Mouse (Mus musculus) intestine, embryonic 14.5 days (tissue): ENCODE measurements around the gene Arid1b. TPM values are rescaled to one million over a fixed set of nuclear protein-coding genes. Genes with fewer than 3 reads are reported as not detected.
A peak's percentile ranks its signal among the peaks of the same experiment; 100 is the strongest.
"Not testable (repeated sequence)": the region's sequence is repeated elsewhere in the genome, so short reads cannot be mapped to it uniquely, and the experiment has no call there.

Source experiments
- ATAC-seq: fragments of 200-750 bp; cut with Nextera tagmentation; replicated peaks from 2 replicates; pipeline ENCODE4 v1.8.0; 2017; ENCODE audit warnings: low read depth, moderate number of reproducible peaks, moderate TSS enrichment, moderate library complexity; ENCODE audit not compliant: low FRiP score, low TSS enrichment
- DNase-seq: peaks from one replicate; pipeline ENCODE4 v3.0.0-alpha.2; 2018; ENCODE audit warnings: low spot score
- H3K27ac ChIP-seq: fragments of 300-500 bp; sonication (generic); 2 replicates; pipeline ENCODE4 v1.5.1; 2014; ENCODE audit warnings: low read depth, mild to moderate bottlenecking, control low read depth
- H3K27me3 ChIP-seq: fragments of 300-500 bp; sonication (generic); replicated peaks from 2 replicates; pipeline ENCODE4 v1.6.1; 2014; ENCODE audit warnings: low read length, control low read depth; ENCODE audit not compliant: control insufficient read depth, insufficient read depth
- H3K36me3 ChIP-seq: fragments of 300-500 bp; sonication (generic); 2 replicates; pipeline ENCODE4 v1.6.1; 2014; ENCODE audit warnings: low read length, control low read depth; ENCODE audit not compliant: control insufficient read depth, insufficient read depth
- H3K4me1 ChIP-seq: fragments of 300-500 bp; sonication (generic); replicated peaks from 2 replicates; pipeline ENCODE4 v1.6.1; 2014; ENCODE audit warnings: low read length, control low read depth, mixed read lengths; ENCODE audit not compliant: control insufficient read depth, insufficient read depth
- H3K4me2 ChIP-seq: fragments of 300-500 bp; sonication (generic); 2 replicates; pipeline ENCODE4 v1.6.1; 2014; ENCODE audit warnings: low read length
- H3K4me3 ChIP-seq: fragments of 300-500 bp; sonication (generic); 2 replicates; pipeline ENCODE4 v1.5.1; 2014; ENCODE audit warnings: low read depth, low read length, control low read depth, mixed read lengths
- H3K9ac ChIP-seq: fragments of 300-500 bp; sonication (generic); 2 replicates; pipeline ENCODE4 v1.6.1; 2014; ENCODE audit warnings: mild to moderate bottlenecking, low read length
- H3K9me3 ChIP-seq: fragments of 300-500 bp; sonication (generic); 2 replicates; pipeline ENCODE4 v1.6.1; 2016; ENCODE audit warnings: low read length, control low read depth; ENCODE audit not compliant: control insufficient read depth
- WGBS: fragments of 180-500 bp; shearing (Covaris S2); extraction: QIAGEN DNeasy Blood & Tissue Kit; methylation state at CpG from one replicate; pipeline ENCODE4 v1.1.7; 2014; 5-methylcytosine and 5-hydroxymethylcytosine counted together
- polyA plus RNA-seq: library from polyadenylated mRNA; unstranded; fragments of >200 nt; fragmentation: Nextera tagmentation; extraction: Ambion mirVana; gene quantifications from 2 replicates; pipeline ENCODE4 v1.2.1, GENCODE M21; 2014

Gene Arid1b
- polyA plus RNA-seq, 1 experiment from 2014 or later, result 16.4 TPM

DNA sequence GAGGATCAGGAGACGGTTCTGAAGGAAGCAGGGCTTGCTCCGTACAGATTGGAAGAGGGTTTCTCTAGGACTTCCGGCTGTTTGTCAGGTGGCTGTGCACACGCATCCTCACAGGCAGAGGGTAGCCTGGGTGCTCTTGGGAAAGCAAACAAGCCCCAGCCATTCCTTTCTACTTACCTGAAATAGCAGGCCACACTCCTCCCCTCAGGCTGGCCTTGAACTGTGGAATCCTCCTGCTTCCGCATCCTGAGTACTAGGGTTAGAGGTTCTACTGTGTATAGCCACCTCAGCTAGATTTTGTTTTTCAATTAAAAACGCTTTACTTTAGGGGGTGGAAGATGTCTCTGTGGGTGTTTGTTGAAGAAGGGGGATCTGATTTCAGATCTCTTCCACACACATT lies 90.9 kb downstream of the Arid1b start:
- Histone ChIP-seq H3K4me1 (peaks cover 59% of the 10 kb centered on the region), H3K9me3 (no peaks in the 10 kb centered on the region), H3K9ac (no peak overlapping the region), H3K4me3 (no peak overlapping the region), H3K27ac (no peak overlapping the region), H3K4me2 (no peak overlapping the region), H3K36me3 (no peaks in the 10 kb centered on the region), H3K27me3 (no peaks in the 10 kb centered on the region)
- ATAC-seq, result no peak
- WGBS, result 58% methylated on average over 6 of the region's 6 CpGs
- no peak for DNase-seq

DNA sequence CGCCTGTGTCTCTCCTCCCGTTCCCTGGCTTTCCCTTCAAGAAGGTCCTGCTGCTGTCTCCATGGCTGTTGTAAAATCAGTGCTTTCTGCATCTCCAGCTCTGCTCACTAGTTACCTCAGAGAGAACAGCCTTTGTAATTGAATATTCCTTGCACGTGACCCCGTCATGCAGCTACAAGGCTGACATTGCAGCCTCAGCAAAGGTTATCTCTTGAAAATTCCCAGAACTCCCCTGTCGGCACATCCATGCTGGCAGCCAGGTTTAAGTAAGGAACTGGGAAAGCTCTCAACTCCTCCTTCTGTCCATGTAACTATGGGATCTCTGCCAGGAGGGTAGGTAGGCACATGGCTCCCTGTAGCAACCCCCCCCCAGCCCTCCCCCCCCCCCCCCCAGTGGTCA lies 91.8 kb downstream of the Arid1b start:
- DNase-seq (no peak), ATAC-seq (no peak; the same call in 1 of the 2 replicates)
- no peak overlapping the region for H3K4me3 ChIP-seq
- no peak overlapping the region for H3K4me2 ChIP-seq
- no peaks in the 10 kb centered on the region for H3K27me3 ChIP-seq
- H3K27ac ChIP-seq, result peak overlapping the region; percentile 7; the same call in 1 of the 2 replicates
- WGBS, result 28% methylated on average over 5 of the region's 5 CpGs
- no peaks in the 10 kb centered on the region for H3K36me3 ChIP-seq
- peaks cover 59% of the 10 kb centered on the region for H3K4me1 ChIP-seq
- no peaks in the 10 kb centered on the region for H3K9me3 ChIP-seq
- no peak overlapping the region for H3K9ac ChIP-seq

DNA sequence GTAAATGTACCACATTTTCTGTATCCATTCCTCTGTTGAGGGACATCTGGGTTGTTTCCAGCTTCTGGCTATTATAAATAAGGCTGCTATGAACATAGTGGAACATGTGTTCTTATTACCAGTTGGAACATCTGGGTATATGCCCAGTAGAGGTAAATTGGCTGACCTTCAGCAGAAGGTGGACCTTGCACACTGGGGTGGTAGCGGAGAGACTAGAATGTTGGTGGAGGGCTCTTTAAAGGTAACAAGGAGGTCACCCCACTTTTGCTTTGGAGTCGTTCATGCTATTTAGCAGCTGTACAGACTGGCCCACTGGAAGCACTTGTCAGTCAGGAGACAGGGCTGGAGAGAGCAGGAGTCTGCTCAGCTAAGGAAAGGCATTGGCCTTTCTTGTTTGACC lies 94.1 kb downstream of the Arid1b start:
- H3K27me3 ChIP-seq, H3K36me3 ChIP-seq, H3K27ac ChIP-seq, ATAC-seq, H3K9ac ChIP-seq, H3K4me2 ChIP-seq, H3K4me3 ChIP-seq, DNase-seq, H3K9me3 ChIP-seq: not testable (repeated sequence)
- 66% methylated on average over 2 of the region's 2 CpGs for WGBS
- H3K4me1 ChIP-seq, result peaks cover 50% of the 10 kb centered on the region

DNA sequence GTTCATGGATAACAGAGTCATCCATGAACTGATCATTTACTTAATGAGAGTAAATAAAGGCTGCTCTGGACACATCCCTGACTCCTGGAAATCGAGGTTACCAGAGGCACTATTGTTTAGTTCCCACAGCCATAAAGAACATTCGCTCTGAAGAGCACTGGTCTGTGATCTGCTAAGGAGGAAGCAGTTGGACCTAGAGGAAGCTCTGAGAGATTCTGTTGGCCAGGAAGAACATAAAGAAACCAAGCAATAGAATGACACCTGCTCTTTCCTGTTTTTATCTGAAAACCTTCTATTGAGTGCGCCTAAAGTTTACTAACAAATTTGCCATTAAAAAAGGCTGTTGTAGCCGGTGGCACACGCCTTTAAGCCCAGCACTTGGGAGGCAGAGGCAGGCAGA lies 94.7 kb downstream of the Arid1b start:
- no peak for ATAC-seq
- WGBS, result 55% methylated on average over 5 of the region's 5 CpGs
- H3K36me3 ChIP-seq, result no peaks in the 10 kb centered on the region
- H3K27me3 ChIP-seq, result no peaks in the 10 kb centered on the region
- no peak overlapping the region for H3K9ac ChIP-seq
- no peak overlapping the region for H3K4me3 ChIP-seq
- no peak overlapping the region for H3K27ac ChIP-seq
- DNase-seq, result no peak
- H3K9me3 ChIP-seq, result no peaks in the 10 kb centered on the region
- H3K4me2 ChIP-seq, result no peak overlapping the region
- H3K4me1 ChIP-seq, result peaks cover 48% of the 10 kb centered on the region

DNA sequence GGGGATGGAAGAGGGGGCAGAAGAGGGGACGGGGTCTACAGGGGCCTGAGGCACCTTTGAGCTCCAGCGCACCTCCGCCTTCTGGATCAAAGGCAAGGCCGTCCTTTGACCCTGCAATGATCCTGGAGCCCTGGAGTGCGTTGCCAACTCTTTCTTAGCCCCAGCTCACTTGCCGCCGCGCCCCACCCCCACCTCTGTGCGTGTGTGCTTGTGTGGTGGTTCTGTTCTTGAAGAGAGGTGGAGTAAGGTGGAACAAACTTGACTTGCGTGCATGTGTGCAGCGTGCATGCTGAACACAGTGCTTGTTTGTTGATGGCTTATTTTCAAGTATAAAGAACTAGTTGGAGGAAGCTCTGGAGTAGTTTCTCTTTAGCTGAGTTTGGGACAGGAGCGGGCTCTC lies 95.4 kb downstream of the Arid1b start:
- ATAC-seq, result 0 out of 2 replicates have a peak, but pooled peaks have one; percentile 29
- DNase-seq, result no peak
- 16% methylated on average over 12 of the region's 12 CpGs for WGBS
- H3K4me2 ChIP-seq, result peak overlapping the region; percentile 31
- H3K9me3 ChIP-seq, result no peaks in the 10 kb centered on the region
- H3K4me1 ChIP-seq, result peaks cover 41% of the 10 kb centered on the region
- no peak overlapping the region for H3K4me3 ChIP-seq
- no peak overlapping the region for H3K27ac ChIP-seq
- H3K9ac ChIP-seq, result no peak overlapping the region
- H3K27me3 ChIP-seq, result no peaks in the 10 kb centered on the region
- no peaks in the 10 kb centered on the region for H3K36me3 ChIP-seq

DNA sequence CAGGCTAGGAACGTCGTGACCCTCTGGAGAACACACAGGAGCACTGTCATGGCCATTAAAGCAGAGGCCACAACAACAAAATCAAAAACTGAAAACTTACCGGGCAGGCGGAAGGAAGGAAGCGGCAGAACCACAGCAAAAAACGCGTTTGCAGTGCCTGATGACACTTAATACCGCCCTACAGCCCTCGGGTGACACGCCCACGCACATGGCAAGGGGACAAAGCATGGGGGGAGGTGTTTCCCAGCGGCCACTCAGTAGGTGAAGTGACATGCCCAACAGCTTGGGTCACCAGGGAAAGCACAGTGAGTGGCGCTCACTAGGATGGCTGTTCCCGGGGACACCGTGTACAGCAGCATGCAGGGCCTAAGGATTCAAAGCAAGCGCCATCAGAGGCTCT lies 97.4 kb downstream of the Arid1b start:
- ATAC-seq, result no peak
- Histone ChIP-seq H3K36me3 (no peaks in the 10 kb centered on the region), H3K4me1 (peaks cover 25% of the 10 kb centered on the region), H3K4me3 (no peak overlapping the region), H3K9me3 (no peaks in the 10 kb centered on the region), H3K4me2 (no peak overlapping the region), H3K27me3 (no peaks in the 10 kb centered on the region), H3K27ac (no peak overlapping the region), H3K9ac (no peak overlapping the region)
- WGBS, result 79% methylated on average over 16 of the region's 16 CpGs
- no peak for DNase-seq

DNA sequence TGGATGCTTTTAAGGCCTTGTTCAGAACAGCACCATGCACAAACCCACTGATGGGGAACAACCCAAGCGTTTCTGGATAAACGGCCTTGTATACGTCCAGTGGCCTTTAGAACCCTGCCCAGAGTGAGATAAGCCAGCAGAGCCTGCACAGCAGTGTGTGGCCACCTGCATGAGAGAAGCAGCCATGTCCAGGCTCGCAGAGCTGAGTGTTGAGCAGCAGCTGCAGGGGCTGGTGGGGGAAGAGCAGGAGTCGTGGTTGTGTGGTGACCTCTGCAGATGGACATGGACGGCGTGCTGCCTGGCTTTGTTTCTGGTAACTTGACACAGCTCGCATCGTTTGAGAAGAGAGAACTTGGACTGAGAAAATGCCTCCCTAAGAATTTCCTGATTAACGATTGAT lies 97.8 kb downstream of the Arid1b start:
- no peaks in the 10 kb centered on the region for H3K27me3 ChIP-seq
- WGBS, result 45% methylated on average over 10 of the region's 10 CpGs
- no peak overlapping the region for H3K4me2 ChIP-seq
- DNase-seq (no peak), ATAC-seq (no peak)
- no peak overlapping the region for H3K4me3 ChIP-seq
- peaks cover 21% of the 10 kb centered on the region for H3K4me1 ChIP-seq
- no peaks in the 10 kb centered on the region for H3K9me3 ChIP-seq
- H3K9ac ChIP-seq, result no peak overlapping the region
- no peaks in the 10 kb centered on the region for H3K36me3 ChIP-seq
- H3K27ac ChIP-seq, result no peak overlapping the region

DNA sequence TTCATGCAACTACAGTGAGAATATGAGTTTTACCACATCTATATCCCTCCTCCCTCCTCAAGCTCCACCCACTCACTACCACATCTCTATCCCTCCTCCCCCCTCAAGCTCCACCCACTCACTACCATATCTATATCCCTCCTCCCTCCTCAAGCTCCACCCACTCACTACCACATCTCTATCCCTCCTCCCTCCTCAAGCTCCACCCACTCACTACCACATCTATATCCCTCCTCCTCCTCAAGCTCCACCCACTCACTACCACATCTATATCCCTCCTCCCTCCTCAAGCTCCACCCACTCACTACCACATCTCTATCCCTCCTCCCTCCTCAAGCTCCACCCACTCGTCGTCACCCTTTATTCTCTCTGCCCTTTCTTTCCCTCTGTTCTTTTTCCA lies 99.2 kb downstream of the Arid1b start:
- ATAC-seq, result not testable (repeated sequence)

DNA sequence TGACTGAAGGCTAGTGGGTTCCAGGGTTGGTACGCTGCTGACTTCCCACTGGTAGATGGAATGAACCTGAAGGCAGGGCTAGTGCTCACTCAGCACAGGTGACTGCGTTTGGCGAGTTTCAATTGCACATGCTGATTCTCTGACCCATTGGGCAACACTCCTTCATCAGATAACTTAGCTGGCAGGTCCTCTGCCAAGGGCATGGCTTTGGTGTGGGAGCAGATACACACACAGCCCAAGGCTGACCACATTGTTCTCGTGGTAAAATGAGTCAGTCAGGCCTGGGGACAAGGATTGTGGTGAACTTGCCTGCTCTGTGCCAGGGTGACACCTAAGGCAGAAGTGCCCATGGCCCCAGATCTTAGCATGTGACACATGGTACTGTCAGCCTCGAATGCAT lies 100.5 kb downstream of the Arid1b start:
- H3K9ac ChIP-seq, result no peak overlapping the region
- ATAC-seq, result no peak
- H3K9me3 ChIP-seq, result no peaks in the 10 kb centered on the region
- H3K4me1 ChIP-seq, result peaks cover 22% of the 10 kb centered on the region
- WGBS, result 85% methylated on average over 5 of the region's 5 CpGs
- no peaks in the 10 kb centered on the region for H3K27me3 ChIP-seq
- no peak overlapping the region for H3K27ac ChIP-seq
- no peak overlapping the region for H3K4me3 ChIP-seq
- no peak for DNase-seq
- H3K36me3 ChIP-seq, result no peaks in the 10 kb centered on the region
- H3K4me2 ChIP-seq, result no peak overlapping the region

More for the DNA sequence above, 99.2 kb downstream of the Arid1b start:
- not testable (repeated sequence) for DNase-seq, H3K4me2 ChIP-seq, H3K36me3 ChIP-seq, H3K4me3 ChIP-seq, H3K9me3 ChIP-seq, H3K27ac ChIP-seq, H3K27me3 ChIP-seq, H3K9ac ChIP-seq
- WGBS, result 76% methylated on average over 2 of the region's 2 CpGs
- H3K4me1 ChIP-seq, result peaks cover 25% of the 10 kb centered on the region
